Mouse (Mus musculus) heart, adult 2 months (tissue): ENCODE data around the gene Slc25a11. TPM values are rescaled to one million over a fixed set of nuclear protein-coding genes. Genes with fewer than 3 reads are reported as not detected.

ENCODE experiments used
- DNase-seq, 2 experiments: peaks; one replicate each; pipeline ENCODE4 v3.0.0; 2021
- H3K27ac ChIP-seq: fragments of 200-600 bp; 2 replicates; pipeline ENCODE4 v1.8.1; 2022
- H3K27me3 ChIP-seq: fragments of 200-500 bp; 2 replicates; pipeline ENCODE4 v1.6.1; 2012; ENCODE audit warnings: mild to moderate bottlenecking, low read length, inconsistent platforms, mixed read lengths; ENCODE audit not compliant: control insufficient read depth, insufficient read depth
- H3K36me3 ChIP-seq: fragments of 200-500 bp; 2 replicates; pipeline ENCODE4 v1.6.1; 2012; ENCODE audit warnings: low read length, inconsistent platforms; ENCODE audit not compliant: control insufficient read depth, insufficient read depth
- H3K4me1 ChIP-seq: fragments of 200-500 bp; 2 replicates; pipeline ENCODE4 v1.6.1; 2011; ENCODE audit warnings: low read length; ENCODE audit not compliant: control insufficient read depth, insufficient read depth
- H3K4me3 ChIP-seq: fragments of 200-600 bp; 2 replicates; pipeline ENCODE4 v1.8.1; 2022
- H3K79me2 ChIP-seq: fragments of 200-500 bp; replicated peaks from 2 replicates; pipeline ENCODE4 v1.6.1; 2012; ENCODE audit warnings: mild to moderate bottlenecking, inconsistent platforms, low read length, moderate library complexity, mixed read lengths; ENCODE audit not compliant: control insufficient read depth, insufficient read depth
- H3K9ac ChIP-seq: fragments of 200-500 bp; 2 replicates; pipeline ENCODE4 v1.6.1; 2012; ENCODE audit warnings: low read depth, mild to moderate bottlenecking, control low read depth, inconsistent platforms, low read length, mixed read lengths
- CTCF ChIP-seq: fragments of 200-600 bp; IDR thresholded peaks from 2 replicates; pipeline ENCODE4 v1.8.1; 2022; ENCODE audit warnings: antibody characterized with exemption, mild to moderate bottlenecking, moderate library complexity
- EP300 ChIP-seq: fragments of 200-500 bp; IDR thresholded peaks from 2 replicates; pipeline ENCODE4 v1.6.1; 2011; ENCODE audit warnings: low read depth, low read length, control low read depth; ENCODE audit not compliant: insufficient read depth
- POLR2A ChIP-seq: fragments of 200-500 bp; IDR thresholded peaks from 2 replicates; pipeline ENCODE4 v1.6.1; 2011; ENCODE audit warnings: mild to moderate bottlenecking, low read depth, low read length, control low read depth; ENCODE audit not compliant: insufficient read depth
- WGBS: fragments of 180-500 bp; shearing (Covaris S2); methylation state at CpG from one replicate; pipeline ENCODE4 v1.1.7; 2018; 5-methylcytosine and 5-hydroxymethylcytosine counted together
- intact Hi-C: fragments of 180-260 bp; cut with DNase I; formaldehyde crosslinking; loops from one replicate; pipeline ENCODE4 v1.15.1; 2025
- polyA plus RNA-seq: library from polyadenylated mRNA; depleted of rRNA; stranded (reverse); fragments of >200 nt; gene quantifications from 2 replicates; pipeline ENCODE4 v1.2.3, GENCODE M21; 2012
- total RNA-seq, 2 experiments: library from RNA; stranded (reverse); gene quantifications; 2 replicates each; pipeline ENCODE4 v1.2.3; 2021

Gene Slc25a11
- total and polyA plus RNA-seq, 3 experiments: 532 to 632 (median 626) TPM

DNA sequence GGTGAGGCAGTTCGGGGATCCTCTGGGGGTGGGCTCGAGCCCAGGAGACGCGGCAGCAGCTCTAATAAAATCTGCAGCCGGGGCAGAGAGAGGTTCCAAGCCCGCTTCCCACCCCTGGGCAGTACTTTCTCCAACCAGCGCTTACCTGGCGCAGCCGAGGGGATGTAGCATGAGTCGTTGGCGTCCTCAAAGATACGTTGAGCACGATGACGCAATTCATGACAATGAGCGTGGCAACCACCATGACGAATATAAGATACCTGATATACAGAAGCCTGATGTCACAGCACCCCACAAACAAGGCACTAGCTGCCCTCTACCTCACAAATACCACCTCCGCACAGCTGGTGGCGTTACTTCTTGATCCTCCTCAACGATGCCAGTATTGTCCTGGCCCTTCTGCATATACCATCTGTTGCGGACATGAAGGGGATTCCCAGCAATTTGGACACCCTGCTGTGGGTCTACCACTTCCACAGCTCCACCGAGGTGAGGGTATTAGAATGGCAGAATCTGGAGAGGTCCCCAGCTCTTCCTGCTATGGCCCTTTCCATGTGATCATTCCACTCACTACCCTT is 31.7 kb downstream of the Slc25a11 start, which contains the start of gene 4930544D05Rik:
Gene 4930544D05Rik (plus strand): TSS at position 333 of the 578 bp plus-strand sequence.
- DNase-seq: no peak
- no peaks in the 10 kb centered on the region for H3K36me3 ChIP-seq
- no peaks in the 10 kb centered on the region for H3K27me3 ChIP-seq
- H3K27ac ChIP-seq: peak within 1 kb of the TSS; percentile 40; the same call in 1 of the 2 replicates
- H3K79me2 ChIP-seq: no peaks in the 10 kb centered on the region
- peak within 1 kb of the TSS; percentile 49 for H3K9ac ChIP-seq
- peaks cover 3% of the 10 kb centered on the region for H3K4me1 ChIP-seq
- WGBS: 21% methylated on average over 21 of the region's 21 CpGs
- intact Hi-C loops: no loop called here
- no peak for TF ChIP-seq CTCF
- no peak for TF ChIP-seq EP300
- no peak for TF ChIP-seq POLR2A
- peak within 1 kb of the TSS; percentile 48 for H3K4me3 ChIP-seq

- no peaks in the 10 kb centered on the region for H3K36me3 ChIP-seq
- TF ChIP-seq CTCF (peak; percentile 20), POLR2A (peak; percentile 73), EP300 (0 out of 2 replicates have a peak, but pooled peaks have one; percentile 3)
- H3K4me1 ChIP-seq: peaks cover 3% of the 10 kb centered on the region
- 4% methylated on average over 17 of the region's 17 CpGs for WGBS
- H3K9ac ChIP-seq: peak overlapping the region; percentile 49
- intact Hi-C loops: no loop called here
- peak overlapping the region; percentile 40; the same call in 1 of the 2 replicates for H3K27ac ChIP-seq
- H3K27me3 ChIP-seq: no peaks in the 10 kb centered on the region
- H3K79me2 ChIP-seq: no peaks in the 10 kb centered on the region
- H3K4me3 ChIP-seq: peak overlapping the region; percentile 48
- peak; percentile 79 to 83 for DNase-seq
These were observed 32.2 kb downstream of the Slc25a11 start for GRCm38 (mm10) chr11:70615074-70615473.

GRCm38 (mm10) chr11:70612505-70612904 is 34.8 kb downstream of the Slc25a11 start:
- TF ChIP-seq EP300 (no peak), CTCF (peak; percentile 30; the same call in 1 of the 2 replicates)
- Histone ChIP-seq H3K9ac (no peak overlapping the region), H3K27me3 (no peaks in the 10 kb centered on the region), H3K4me3 (no peak overlapping the region), H3K4me1 (peaks cover 3% of the 10 kb centered on the region), H3K27ac (no peak overlapping the region), H3K36me3 (no peaks in the 10 kb centered on the region), H3K79me2 (no peaks in the 10 kb centered on the region)
- intact Hi-C loops: no loop called here
- no peak for DNase-seq
- WGBS: 89% methylated on average over 7 of the region's 7 CpGs

GRCm38 (mm10) chr11:70610752-70611151 is 36.5 kb downstream of the Slc25a11 start:
- Histone ChIP-seq H3K4me1 (peaks cover 3% of the 10 kb centered on the region), H3K27ac (no peak overlapping the region), H3K79me2 (no peaks in the 10 kb centered on the region), H3K27me3 (no peaks in the 10 kb centered on the region), H3K4me3 (no peak overlapping the region), H3K36me3 (no peaks in the 10 kb centered on the region), H3K9ac (no peak overlapping the region)
- no peak for DNase-seq
- no peak for TF ChIP-seq EP300
- peak; percentile 30 for TF ChIP-seq CTCF
- intact Hi-C loops: no loop called here
- WGBS: 89% methylated on average over 4 of the region's 4 CpGs

DNA sequence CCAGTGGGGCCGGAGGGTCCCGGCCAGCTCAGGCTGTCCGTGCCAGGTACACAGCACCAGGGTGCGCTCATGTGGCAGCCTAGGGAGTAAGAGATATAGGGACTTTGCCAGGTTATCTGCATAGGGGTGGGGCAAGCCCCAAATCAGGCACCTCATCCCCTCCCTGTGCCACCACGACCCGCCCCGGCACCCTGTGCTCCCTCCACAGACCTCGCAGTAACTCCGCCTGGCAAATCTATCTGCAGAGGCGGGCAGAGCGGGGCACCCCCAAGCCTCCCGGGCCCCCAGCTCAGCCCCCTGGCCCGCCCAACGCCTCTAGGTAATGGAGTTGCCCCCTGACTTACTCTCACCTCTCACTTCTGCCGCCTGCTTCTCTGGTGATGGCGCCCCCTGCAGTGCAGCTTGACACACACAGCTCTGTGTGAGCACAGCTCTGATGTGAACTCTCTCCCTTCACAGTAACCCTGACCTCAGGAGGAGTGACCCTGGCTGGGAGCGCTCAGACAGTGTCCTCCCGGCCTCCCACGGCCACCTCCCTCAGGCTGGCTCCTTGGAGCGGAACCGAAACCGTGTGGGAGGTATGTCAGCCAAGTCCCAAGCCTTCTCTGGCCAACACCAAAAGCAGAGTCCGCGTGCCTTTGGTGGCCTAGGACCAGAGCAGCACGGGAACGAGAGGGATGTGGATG is 38.8 kb downstream of the Slc25a11 start:
- no peaks in the 10 kb centered on the region for H3K79me2 ChIP-seq
- 91% methylated on average over 26 of the region's 26 CpGs for WGBS
- no peaks in the 10 kb centered on the region for H3K27me3 ChIP-seq
- H3K36me3 ChIP-seq: no peaks in the 10 kb centered on the region
- H3K4me3 ChIP-seq: no peak overlapping the region
- intact Hi-C loops: loop anchor here (5.0 to 10.0 kb wide), 2 partner anchors 154 to 196 kb away; partner anchors contain the start of genes Cxcl16, Med11, Pelp1 and Zmynd15
- H3K4me1 ChIP-seq: no peaks in the 10 kb centered on the region
- no peak for DNase-seq
- no peak overlapping the region for H3K9ac ChIP-seq
- TF ChIP-seq CTCF: peak; percentile 55
- no peak for TF ChIP-seq EP300
- no peak overlapping the region for H3K27ac ChIP-seq

GRCm38 (mm10) chr11:70607611-70608010 is 39.7 kb downstream of the Slc25a11 start:
- H3K4me1 ChIP-seq: no peaks in the 10 kb centered on the region
- intact Hi-C loops: loop anchor here (5.0 to 10.0 kb wide), 2 partner anchors 153 to 195 kb away; partner anchors contain the start of genes Cxcl16, Med11, Pelp1 and Zmynd15
- no peak for DNase-seq
- H3K79me2 ChIP-seq: no peaks in the 10 kb centered on the region
- TF ChIP-seq EP300 (no peak), POLR2A (no peak), CTCF (no peak)
- WGBS: 83% methylated on average over 9 of the region's 9 CpGs
- no peak overlapping the region for H3K27ac ChIP-seq
- H3K27me3 ChIP-seq: no peaks in the 10 kb centered on the region
- no peak overlapping the region for H3K9ac ChIP-seq
- H3K36me3 ChIP-seq: no peaks in the 10 kb centered on the region
- H3K4me3 ChIP-seq: no peak overlapping the region
